Mouse (Mus musculus) activated CD4-positive, CD25-positive, alpha-beta regulatory T cell, adult 4 months (primary cell): Measurements from ENCODE around the gene Gpd1. TPM values are rescaled to one million over a fixed set of nuclear protein-coding genes. Genes with fewer than 3 reads are reported as not detected.
"Not testable (repeated sequence)": the region's sequence is repeated elsewhere in the genome, so short reads cannot be mapped to it uniquely, and the experiment has no call there.

Source experiments
- ATAC-seq: one replicate; pipeline ENCODE4 v1.8.0; 2017
- polyA plus RNA-seq, 2 experiments: library from polyadenylated mRNA; unstranded; fragments of 100-300 nt; shearing (Covaris generic); gene quantifications; one replicate each; pipeline ENCODE4 v1.2.1; 2017

Gene Gpd1
- polyA plus RNA-seq, 2 experiments from 2014 or later = 0.16 to 0.60 TPM

DNA sequence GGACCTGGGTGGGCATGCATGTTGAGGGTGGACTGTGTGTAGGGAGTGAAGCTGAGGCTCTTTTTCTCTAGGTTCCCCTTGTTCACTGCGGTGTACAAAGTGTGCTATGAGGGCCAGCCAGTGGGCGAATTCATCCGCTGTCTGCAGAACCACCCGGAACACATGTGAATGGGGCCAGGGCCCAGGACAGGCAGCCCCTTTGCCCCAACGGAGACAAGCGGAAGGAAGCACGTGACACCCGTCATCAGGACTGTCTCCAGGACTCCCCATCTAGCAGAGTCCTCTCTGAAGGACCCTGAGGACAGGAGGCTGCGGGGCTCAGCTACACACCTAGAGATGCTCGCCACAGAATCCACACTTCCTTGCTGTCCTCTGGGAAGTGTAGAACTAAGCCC lies 5.8 kb downstream of the Gpd1 start:
- ATAC-seq = no peak

DNA sequence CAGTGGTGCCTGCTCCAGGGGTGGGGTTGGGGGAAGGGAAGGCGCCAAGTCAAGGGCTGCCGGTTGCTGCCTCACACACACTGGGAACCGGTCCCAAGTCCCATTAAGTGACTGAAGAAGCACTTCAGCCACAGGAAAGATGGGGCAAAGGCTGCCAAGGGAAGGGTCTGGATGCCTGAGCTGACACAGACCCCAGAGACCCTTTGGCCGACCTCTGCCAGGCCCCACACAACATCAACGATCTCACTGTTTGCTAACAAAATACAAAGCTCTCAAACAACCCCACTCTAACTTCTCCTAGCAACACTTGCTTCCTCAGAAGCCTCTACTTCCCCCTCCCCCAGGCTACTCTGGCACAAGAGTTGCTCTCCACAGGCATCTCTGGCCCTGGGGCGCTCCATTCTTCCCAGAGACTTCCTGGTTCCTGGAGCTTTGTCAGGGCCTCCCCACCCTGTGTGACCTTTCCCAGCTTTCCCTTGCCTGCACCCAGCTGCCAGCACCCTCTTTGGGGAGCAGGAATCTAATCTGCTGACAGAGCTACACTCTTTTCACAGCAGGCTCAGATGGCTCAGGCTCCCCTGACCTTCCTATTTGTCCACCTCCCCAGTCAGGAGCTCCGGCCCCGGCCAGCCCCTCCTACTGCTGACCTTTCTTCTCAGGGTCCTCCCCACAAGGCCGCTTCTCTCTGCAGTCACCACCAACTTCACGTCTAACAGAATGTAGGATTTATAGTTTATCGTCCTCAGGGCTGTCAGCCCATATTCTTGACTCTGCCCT lies 6.4 kb downstream of the Gpd1 start:
- ATAC-seq = no peak

GRCm38 (mm10) chr15:99724292-99725021 lies 7.1 kb downstream of the Gpd1 start:
- no peak for ATAC-seq

DNA sequence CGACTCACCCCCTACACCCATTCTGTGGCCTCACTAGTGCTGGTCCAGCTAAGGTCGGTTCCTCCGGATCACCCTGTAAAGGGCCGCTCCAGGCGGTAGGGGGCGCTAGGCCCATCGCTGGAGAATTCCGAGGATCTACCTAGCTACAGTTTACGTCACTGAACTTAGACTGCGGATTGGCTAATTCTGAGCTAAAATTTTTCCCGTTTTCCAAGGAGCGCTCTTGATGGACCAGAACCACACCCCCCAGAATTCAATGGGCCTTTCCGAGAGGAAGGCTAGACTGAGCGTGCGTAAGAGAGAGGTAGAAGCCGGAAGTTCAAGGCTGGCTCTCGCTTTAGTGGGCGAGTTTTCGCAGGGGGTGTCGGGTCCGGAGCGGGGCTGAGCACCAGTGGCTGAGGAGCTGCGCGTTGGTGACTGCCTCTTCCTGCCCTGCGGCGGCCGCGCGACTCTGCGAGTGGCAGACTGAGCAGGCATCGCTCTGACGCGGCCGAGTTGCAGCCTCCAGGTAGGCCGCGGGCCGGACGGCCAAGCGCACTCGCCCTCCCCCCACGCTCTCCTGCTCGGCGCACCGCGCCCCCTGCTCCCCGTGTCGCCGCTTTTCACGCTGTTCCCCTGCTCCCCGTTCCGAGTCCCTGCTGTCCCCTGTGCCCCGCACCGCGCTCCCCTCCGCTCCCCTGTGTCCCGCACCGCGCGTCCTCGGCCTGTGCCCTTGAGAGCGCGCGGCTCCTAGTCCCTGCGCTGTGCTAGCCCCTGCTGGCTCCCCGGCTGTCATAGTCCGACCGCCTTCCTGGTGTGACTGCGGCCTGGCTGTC lies 8.2 kb downstream of the Gpd1 start, which contains the start of gene Cox14:
Gene Cox14, plus strand, starts transcription at position 278 of the 815 bp plus-strand sequence.
- ATAC-seq = peak; percentile 89

DNA sequence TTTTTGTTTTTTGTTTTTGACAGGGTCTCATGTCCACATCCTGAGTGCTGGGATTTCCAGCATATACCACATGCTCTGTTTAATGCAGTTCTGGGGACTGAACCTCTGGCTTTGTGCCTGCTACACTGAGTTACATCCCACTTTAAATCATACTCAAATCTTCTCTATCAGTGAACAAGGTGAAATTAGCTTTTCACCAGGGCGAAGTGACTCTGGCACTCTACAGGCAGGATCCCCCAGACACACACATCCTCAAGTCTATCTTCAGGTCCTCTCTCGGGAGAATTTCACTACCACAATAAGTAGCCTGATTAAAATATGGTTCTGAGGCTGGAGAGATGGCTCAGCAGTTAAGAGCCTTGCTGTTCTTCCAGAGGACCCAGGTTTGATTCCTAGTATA lies 9.2 kb downstream of the Gpd1 start:
- ATAC-seq = no peak

GRCm38 (mm10) chr15:99727039-99727438 lies 9.7 kb downstream of the Gpd1 start:
- ATAC-seq = not testable (repeated sequence)

GRCm38 (mm10) chr15:99727525-99727924 lies 10.2 kb downstream of the Gpd1 start:
- ATAC-seq = no peak

GRCm38 (mm10) chr15:99728211-99728610 lies 10.9 kb downstream of the Gpd1 start:
- ATAC-seq = no peak

DNA sequence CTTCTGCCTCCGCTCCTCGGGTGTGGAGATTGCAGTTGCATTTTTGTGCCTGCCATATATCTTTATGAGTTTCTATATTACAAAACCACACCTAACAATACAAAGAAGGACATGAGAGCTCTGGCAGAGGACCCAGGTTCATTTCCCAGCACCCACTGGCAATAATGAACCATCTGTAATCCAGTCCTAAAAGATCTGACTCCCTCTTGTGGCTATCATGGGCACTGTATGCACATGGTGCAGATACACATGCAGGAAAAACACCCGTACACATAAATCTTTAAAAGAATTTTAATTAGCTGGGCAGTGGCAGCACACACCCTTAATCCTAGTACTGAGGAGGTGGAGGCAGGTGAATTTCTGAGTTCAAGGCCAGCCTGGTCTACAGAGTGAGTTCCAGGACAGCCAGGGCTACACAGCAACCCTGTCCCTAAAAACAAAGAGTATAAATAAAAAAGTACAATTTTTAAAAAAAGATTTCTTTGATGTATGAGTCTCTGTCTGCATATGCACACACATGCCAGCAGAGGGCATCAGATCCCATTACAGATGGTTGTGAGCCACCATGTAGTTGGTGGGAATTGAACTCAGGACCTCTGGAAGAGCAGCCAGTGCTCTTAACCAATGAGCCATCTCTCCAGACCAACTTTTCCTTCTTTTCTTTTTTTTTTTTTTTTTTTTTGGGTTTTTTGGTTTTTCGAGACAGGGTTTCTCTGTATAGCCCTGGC lies 11.9 kb downstream of the Gpd1 start:
- ATAC-seq = no peak

DNA sequence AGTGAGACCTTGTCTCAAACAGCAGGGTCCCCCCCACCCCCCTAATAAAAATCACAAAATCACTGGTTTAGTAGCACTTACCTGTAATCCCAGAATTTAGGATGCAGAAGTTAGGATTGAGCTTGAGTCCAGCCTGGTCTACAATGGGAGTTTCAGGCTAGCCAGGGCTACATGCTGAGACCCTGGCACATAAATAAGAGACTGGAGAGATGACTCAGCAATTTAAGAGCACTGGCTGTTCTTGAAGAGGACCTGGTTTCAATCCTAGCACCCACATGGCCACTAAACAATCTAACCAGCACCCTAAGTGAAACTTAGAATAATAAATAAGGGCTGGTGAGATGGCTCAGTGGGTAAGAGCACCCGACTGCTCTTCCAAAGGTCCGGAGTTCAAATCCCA lies 13.9 kb downstream of the Gpd1 start:
- no peak for ATAC-seq

GRCm38 (mm10) chr15:99731678-99732077 lies 14.4 kb downstream of the Gpd1 start:
- no peak for ATAC-seq

- no peak for ATAC-seq
These were observed 15.9 kb downstream of the Gpd1 start for GRCm38 (mm10) chr15:99733186-99733585.

GRCm38 (mm10) chr15:99735631-99736030 lies 18.3 kb downstream of the Gpd1 start:
- no peak for ATAC-seq

GRCm38 (mm10) chr15:99736675-99737074 lies 19.4 kb downstream of the Gpd1 start:
- ATAC-seq = no peak

GRCm38 (mm10) chr15:99740229-99740628 lies 22.9 kb downstream of the Gpd1 start:
- no peak for ATAC-seq

DNA sequence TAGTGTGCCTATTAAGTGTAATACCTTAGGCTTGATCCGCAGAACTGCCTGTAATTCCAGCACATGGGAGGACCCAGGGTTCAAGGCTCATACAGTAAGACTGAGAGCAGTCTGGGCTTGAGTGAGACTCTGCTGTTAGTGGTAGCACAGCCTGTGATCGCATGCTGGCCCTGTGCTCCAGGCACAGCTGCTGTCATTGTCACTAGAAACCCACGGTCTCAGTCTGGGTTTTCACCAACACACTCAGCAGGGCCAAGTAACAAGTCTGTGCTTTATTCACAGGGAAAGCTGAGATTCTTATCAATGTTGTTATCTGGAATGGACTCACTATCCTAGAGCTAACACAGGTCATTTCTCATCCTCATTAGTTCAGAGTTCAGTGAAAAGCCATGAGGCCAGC lies 36.9 kb downstream of the Gpd1 start:
- ATAC-seq = no peak

- no peak for ATAC-seq
These were observed 50.2 kb downstream of the Gpd1 start for GRCm38 (mm10) chr15:99767467-99767866.

DNA sequence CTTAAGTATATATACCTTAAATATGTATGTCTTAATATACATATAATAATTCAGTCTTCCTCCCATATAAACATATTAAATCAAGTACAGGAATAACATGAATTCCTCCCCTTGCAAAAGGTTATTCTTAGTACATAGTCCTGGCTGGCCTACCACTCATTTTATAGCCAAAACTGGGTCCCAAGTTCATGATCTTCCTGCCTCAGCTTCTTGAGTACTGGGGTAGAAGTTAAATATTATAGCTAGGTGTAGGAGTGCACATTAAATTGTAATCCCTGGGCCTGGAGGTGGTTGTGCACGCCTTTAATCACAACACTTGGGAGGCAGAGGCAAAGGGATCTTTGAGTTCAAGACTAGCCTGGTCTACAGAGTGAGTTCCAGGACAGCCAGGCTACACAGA lies 51.4 kb downstream of the Gpd1 start:
- ATAC-seq = no peak

- no peak for ATAC-seq
These were observed 53.7 kb downstream of the Gpd1 start for GRCm38 (mm10) chr15:99771004-99771500.

- ATAC-seq = peak; percentile 48
These were observed 54.4 kb downstream of the Gpd1 start for GRCm38 (mm10) chr15:99771601-99772276.

- peak; percentile 79 for ATAC-seq
These were observed 55.1 kb downstream of the Gpd1 start for GRCm38 (mm10) chr15:99772277-99772880.

- ATAC-seq = not testable (repeated sequence)
These were observed 55.4 kb downstream of the Gpd1 start, which contains the start of gene Cers5 for GRCm38 (mm10) chr15:99772881-99772924. Cers5 (minus strand) TSS chr15:99772885.
